Mouse (Mus musculus) yolk sac, embryonic 10.5 days (tissue): ENCODE data around the gene Csdc2.

Source experiments
- DNase-seq: peaks from one replicate; pipeline ENCODE4 v3.0.0-alpha.2; 2017; ENCODE audit warnings: low spot score

Gene Csdc2

DNA sequence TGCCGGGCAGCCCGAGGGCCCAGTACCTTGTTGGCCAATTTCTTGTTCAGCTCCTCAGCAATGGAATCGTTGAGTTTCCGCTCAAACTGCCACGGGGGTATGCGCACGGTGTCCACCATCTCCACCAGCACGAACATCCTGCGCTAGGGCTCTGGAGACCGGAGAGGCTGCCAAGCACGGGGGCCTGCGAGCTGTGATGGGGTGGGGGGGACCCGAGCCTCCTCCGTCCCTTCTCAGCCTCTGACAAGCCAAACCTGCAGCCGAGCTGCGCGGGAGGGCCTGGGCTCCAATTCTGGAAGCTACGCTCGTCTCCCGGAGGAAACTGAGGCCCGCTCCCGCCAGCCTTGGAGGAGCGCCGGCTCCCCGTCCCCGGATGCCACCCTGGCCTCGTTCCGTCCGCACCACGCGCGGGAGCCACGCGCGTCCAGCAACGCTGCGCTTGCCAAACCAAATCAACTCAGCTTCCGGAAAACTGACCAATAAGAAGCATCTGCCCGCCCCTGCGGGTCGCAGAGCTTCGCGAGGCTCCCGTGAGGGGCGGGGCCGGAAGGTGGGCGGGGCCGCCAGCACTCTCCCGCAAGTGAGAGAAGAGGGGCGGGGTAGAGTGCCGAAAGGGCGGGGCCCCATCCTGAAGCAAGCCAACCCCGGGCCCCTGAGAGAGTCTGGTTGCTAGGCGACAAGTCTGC is 10.7 kb upstream of the Csdc2 start, which contains the start of gene Polr3h:
Gene Polr3h, minus strand, starts transcription at position 481 of the 686 bp plus-strand sequence.
- DNase-seq, result peak; percentile 97

DNA sequence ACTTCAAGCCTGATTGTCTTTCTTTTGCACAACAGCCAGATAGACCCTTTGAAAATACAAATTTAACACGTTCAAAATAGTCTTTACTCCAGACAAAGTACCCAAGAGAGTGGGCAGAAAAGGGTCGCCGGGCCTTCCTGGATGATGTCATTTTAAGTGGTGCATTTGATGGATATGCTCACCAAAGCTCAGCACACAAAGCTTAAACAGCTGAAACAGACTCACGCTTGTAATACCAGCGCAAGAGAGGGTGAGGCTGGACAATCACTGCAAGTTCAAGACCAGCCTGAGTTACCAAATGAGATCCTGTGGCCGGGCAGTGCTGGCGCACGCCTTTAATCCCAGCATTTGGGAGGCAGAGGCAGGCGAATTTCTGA is 10.1 kb upstream of the Csdc2 start:
- DNase-seq, result no peak

DNA sequence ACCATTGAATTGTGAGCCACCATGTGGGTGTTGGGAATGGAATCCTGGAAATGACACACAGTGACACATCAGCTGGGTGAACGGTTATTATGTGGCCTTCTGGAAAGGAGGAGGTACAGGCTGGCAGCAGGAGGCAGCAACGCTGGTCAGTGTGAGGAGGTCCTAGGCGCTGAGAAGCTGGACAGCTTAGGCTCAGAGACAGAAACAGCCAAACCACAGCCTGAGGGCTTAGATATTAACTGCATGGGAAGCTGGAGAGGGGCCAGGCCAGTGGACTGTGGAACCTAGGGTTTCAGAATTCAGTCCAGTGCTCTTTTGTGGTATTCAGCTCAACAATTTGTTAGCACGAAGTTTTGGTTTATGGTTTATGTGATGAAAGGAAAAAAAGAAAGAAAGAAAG is 8.8 kb upstream of the Csdc2 start:
- DNase-seq, result peak; percentile 62

DNA sequence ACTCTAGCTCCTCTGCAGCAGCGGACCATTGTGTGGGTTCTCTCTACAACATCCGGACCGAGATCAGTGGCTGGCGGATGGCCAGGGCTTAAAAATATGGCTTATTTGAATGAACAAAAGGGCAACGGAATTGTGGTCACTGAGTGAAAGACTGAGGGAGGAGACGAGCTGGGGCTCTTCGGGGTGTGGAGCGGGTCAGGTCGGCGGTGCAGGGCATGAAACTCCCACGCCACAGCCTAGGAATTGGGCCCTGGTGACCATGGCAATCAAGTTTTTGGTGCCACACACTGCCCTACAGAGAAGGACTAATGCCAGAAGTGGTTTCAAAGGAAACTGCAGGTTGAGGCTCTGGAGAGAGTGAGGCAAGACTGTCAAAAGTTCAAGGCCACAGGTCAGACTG is 8.3 kb upstream of the Csdc2 start:
- DNase-seq, result no peak

DNA sequence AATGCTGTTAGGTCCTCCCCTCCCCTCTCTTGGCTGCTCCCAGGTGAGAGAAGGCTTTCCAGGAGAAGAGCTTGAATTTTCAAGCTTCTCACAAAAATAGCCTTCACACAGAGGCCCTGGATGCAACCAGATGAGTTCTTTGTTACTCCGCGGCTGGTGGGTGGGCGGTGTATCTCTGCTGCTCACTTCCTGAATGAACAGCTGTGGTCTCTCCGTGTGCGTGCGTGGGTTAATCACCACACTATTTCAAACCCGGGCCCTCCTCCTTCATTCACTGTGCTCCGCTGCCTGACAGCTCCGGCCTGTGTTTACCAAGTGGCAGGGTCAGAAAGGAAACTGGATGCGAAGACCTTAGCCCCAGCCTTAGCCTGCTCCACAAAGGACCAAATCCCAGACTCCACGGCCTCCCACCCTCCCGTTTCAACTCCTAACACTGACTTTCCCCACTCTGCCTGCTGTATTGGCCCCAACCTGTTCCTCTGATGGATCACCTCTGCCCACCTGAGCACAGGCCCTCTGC is 3.5 kb upstream of the Csdc2 start:
- no peak for DNase-seq

DNA sequence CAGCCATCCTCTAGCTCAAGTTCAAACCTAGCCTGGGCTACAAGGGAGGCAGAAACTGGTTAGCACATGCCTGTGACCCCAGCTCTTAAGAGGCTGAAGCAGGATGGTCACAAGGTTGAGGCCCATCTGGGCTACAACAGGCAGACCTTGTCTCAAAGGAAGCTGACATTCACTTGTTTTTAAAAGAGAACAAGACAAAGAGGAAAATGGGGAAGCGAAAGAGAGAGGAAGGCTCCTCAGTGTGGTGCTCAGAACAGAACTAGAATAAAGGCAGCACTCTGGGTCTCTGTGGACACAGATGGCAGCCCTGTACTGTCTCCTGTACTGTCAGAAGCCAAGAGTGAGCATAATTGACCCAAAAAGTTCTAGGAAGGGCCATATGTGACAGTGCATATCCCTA is 2.6 kb upstream of the Csdc2 start:
- DNase-seq, result no peak

DNA sequence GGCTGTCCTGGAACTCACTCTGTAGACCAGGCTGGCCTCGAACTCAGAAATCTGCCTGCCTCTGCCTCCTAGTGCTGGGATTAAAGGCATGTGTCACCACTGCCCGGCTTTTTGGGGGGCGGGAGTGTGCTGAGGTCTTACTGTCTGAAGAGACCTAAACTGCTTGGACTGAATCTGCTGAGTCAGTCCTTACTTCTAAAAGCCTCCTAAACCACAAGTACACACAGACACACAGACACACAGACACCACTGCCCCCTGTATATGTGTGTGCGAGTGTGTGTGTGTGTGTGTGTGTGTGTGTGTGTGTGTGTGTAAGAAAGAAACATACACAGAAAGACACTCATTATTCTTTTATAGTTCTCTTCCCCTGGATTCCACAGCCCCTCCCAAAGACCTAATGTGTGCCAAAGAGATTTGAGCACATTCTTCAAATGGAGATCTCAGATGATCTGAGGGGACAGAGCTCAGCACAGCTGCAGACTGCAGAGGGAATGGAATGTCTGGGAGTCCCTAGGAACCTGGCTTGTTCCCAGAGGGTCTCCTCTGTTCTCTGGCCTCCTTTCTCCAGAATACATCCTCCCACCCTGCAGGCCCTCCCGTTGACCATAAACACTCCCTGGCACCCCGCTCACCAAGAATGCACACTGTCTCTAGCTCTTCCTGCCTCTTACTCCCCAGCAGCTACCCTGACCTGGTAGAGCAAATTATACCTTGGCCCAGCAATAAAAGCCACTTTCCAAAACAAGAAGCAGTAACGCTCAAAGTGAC is 506 bp upstream of the Csdc2 start:
- no peak for DNase-seq

DNA sequence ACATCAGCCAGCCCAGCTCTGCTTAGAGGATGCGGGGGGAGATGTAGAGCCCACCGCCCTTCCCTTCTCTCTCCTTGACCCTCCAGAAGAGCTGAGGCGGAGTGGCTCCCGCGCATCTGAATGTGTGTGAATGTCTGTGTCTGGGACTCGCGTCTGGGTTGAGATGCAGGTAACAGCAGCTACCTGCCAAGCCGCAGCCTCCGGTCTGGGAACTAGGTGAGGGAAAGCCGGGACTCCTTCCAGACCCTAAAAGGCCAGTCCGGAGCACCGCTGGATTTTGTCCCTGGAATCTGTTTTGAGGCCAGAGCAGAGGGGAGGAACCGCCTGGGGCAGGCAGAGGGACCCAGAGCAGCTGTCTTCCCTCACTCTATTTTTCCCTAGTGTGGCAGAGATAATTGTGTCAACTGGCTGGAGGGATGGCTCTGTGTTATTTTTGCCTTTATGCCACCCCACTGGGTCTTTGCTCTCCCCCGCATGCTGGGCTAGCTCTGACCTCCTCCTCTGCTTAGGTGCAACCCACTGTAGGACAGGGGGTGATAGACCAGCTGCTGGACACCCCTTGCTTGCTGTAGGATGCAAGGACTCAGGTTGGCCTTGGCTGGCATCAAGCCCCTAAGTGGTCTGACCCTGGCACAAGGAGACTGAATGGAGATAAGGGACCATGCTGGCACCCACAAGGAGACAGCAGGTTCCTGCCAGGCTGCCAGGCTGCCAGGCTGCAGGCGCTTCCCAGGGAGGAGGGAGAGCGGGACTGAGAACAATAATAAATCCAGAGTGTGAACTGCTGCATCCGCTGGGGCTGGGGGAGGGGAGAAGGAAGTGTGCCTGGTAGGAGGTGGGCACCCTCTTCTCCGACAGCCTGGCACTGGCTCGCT is 776 bp downstream of the Csdc2 start:
- no peak for DNase-seq

DNA sequence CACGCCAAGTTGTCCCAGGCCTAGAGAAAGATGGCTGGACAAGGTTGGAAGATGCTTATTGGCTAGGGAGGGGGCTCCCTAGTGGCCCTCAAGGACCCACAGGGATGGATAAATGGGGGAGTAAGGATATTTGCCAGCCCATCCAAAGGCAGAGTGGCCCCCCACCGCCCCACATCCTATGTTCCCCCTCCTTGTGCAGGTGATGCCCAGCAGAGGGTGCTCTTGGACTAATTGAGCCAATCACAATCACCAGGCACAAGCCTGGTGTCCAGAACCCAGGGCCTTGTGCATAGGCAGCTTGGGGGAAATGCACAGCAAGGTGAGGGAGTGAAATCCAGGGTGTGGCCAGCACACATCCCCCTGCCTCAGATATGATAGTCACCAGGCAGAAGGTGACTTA is 1.7 kb downstream of the Csdc2 start:
- peak; percentile 38 for DNase-seq

DNA sequence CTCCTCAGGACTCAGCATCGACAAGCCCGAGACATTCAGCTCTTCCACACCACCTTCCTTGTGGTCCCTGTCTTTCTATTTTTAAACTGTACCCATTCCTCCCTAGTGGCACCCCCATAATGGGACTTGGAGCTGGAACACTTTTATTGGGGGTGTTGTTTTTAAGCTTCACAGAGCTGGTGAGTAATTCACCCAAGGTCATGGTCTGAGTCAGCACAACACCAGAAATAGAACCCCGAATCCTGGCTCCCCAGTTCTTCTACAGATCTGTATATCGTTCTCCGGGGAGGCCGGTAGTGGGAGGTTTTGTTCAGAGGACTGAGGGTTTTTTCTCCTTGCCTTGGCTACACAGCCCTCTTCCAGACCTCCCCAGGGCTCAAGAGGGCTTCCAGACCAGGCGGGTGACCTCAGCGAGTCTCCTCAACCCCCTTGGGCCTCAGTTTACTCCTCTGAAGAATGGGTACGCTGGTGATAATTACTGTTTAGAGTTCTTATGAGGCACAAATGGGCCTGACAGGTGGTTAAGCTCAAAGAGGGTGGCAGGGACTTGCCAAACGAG is 2.7 kb downstream of the Csdc2 start:
- DNase-seq, result no peak

DNA sequence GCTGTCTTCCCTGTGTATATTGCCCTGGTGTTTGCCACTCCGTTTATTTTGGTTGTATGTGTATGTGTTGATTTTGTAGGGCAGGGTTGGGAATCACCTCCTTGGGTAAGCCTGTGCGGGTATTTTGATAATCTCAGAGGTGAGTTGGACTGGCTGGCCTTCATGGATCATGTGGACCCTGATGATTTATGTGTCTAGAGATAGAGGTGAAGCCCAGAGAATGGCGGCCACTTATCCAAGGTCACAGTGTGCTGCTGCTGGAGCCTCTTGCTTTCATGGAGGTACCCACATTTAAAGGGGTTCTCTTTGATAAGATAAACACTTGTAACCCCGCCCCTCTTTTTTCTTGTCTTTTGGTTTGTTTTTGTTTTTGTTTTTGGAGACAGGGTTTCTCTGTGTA is 3.2 kb downstream of the Csdc2 start:
- no peak for DNase-seq

DNA sequence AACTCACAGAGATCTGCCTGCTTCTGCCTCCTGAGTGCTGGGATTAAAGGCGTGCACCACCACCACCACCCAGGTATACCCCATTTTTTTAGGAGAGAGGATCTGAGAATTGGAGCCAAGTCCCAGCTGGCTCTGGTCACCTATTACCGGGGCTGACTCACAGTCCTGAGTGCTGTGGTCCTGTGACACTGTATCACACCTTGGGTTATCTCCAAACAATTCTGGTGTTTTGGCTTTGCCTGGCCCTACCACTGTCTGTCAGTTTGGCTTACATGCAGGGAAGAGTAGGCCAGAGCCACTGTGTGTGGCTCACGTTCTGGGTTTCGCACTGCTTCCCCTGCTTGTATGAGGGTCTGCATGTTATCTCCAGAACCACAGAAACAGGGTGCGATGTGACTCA is 3.7 kb downstream of the Csdc2 start:
- no peak for DNase-seq

DNA sequence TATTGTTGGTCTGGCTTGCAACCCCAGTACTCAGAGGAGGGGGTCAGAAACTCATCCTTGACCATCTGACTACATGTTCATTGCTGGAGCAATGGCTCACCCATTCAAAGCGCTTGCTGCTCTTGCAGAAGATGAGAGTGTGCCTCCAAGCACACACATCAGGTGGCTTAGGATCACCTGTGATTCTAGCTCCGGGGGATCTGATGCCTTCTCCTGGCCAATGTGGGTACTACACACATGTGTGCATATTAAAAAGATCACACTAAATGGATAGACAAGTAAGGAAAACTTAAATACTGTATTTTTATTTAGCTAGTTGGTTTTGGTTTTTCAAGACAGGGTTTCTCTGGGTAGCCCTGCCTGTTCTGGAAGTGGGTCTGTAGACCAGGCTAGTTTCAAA is 4.5 kb downstream of the Csdc2 start:
- DNase-seq, result no peak

DNA sequence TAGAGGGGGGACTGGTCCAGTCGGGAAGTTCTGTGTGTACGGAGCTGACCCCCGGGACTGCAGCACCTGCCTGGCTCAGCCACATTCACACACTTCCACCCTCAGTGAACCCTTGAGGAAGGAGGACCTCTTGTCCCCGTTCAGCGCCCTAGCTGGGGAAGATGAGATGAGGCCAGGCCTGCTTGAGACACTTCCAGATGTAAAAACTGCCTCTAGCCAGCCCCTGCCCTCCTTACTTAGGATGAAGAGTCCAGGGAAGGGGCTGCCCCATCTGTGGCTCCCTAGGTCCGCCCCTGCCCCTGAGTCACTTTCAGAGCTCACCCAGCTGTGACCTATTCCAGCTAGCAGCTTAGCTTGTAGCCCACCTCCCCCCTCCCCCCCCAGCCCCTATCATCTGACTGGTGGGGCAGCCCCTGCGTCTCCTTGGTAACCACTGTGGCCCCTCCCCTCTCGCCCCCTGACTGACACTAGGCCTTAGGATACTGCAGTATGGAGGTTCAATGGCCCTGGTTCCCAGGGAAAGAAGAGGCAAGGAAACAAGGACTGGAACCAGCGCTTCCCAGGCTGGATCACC is 6.7 kb downstream of the Csdc2 start:
- DNase-seq, result peak; percentile 23

DNA sequence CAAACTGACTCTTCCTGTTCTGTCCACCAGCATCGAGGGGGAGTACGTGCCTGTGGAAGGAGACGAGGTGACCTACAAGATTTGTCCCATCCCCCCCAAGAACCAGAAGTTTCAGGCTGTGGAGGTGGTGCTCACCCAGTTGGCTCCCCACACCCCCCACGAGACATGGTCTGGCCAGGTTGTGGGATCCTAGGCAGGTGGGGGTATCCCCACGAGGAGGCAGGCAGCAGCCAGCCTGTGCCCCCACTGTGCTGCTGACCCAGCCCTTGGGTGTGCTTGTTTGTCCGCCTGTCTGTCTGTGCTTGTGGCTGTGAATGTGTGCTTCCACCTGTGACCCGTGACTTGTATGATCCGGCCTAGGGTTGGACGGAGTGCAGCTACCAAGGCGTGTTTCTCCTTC is 12.5 kb downstream of the Csdc2 start:
- DNase-seq, result no peak

DNA sequence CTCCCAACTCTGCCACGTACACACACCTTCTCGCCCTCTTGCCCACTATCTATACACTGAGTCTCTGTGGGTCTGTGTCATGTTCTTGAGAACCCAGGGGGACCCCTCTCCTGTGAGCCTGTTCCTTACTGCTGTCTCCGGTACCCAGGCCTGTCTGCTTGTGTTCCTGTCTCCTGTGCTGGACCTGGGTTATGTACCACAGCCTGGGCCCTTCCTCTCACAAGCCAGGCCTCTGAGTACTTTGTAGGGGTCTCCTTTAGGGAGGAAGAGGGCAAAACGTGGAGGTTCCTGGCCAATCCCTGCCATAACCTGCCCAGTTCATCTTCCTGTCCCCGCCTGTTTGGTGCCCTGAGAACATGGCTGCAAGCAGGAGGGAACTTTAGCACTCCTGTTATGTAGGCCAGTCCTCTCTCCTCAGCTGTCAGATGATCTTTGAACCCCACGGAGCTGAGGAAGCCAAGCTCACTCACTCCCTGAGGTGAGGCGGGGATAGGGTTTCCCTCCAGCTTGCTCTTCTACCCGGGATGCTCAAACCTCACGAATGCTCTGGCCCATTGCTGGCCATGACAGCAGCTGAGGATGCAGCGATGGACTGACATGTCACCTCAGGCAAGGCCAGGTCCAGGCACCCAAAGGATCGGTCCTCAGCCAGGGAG is 13.0 kb downstream of the Csdc2 start:
- DNase-seq, result no peak

DNA sequence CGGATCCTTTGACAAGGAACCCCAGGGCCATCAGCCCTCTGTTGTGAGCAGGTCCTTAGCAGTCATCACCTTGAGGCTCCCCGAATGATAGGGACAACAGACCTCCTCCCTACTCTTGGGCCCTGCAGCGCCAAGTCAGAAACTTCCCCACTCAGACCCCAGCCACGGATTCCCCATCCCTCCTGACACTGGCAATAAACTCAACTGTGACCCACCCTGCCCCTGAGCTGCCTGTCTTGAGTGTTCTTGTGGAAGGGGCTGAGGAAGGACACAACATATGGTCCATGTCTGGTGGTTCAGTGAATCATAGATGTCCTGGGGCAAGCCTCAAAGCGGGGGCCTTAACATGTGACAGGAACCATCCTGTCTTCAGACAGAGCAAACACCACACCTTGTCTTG is 14.2 kb downstream of the Csdc2 start:
- no peak for DNase-seq

DNA sequence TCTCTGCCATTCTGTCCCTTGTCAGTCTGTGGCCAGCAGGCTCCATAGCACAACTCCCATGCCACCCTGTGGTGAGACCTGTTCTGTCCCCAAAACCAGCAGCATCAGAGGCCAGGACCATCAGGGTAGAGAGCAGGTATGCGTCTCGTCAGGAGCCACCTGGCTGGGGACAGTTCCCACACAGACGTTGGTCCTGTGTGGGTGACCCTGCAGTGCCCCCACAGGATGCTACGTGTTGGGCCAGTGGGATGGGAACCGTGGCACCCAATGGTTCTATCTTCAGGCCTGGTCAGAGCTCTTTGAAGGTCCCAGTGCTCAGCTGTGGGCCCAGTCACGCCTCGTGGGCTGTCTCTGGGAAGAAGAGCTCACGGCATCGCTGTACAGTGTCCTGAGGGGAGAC is 14.6 kb downstream of the Csdc2 start:
- DNase-seq, result no peak

DNA sequence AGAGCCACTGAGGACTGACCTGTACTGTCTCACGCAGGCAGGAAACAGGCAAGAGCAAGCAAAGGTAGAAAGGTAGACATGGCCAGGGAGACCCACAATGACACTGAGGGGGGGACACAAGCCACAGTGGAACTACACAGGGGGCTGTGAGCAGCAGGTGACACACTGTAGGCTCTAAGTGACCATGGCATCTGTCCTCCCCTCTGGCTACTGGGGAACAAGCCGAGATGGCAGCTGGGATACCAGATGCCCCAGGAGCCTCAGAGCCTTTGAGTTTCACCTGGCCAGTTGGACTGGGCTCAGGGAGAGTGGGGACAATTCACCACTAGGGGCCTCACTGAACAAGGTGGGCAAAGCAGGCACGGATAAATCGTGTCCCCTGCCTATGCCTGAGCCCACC is 15.8 kb downstream of the Csdc2 start:
- DNase-seq, result no peak

DNA sequence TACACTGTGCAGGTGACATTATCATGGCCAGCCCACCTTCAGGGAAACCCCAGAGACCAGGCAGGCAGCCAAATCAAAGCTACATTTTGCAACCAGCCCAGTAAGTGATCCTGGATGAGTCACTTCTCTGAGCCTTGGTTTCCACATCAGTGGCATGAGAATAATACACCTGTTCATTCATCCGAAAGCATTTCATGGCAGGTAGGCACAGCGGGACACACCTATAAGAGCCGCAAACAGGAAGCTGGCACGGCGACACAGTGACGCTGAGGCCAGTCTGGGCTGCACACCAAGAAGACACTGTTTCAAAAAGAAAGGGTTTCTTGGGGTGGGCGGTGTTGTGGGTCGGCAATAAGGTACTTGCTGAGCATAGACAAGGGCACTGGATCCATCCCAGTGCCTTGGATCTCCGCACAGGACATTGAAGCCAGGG is 17.6 kb downstream of the Csdc2 start:
- no peak for DNase-seq

DNA sequence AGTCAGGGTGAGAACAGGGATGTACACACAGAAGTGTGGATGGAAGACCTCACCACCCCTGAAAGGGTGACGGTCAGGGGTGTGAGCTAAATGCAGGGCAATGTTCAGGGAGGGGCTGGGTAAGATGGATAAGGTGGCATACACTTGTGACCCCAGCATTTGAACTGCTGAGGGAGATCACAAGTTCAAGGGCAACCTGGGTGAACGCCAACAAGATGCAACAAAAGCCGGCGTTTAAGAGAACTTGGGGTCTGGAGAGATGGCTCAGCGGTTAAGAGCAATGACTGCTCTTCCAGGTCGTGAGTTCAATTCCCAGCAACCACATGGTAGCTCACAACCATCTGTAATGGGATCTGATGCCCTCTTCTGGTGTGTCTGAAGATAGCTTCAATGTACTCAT is 18.2 kb downstream of the Csdc2 start:
- no peak for DNase-seq
